Mouse (Mus musculus) kidney, embryonic 16.5 days (tissue): Measurements from ENCODE around the gene Abhd11. TPM values are rescaled to one million over a fixed set of nuclear protein-coding genes. Genes with fewer than 3 reads are reported as not detected.

ENCODE experiments used
- polyA plus RNA-seq: library from polyadenylated mRNA; unstranded; fragments of >200 nt; fragmentation: Nextera tagmentation; extraction: Ambion mirVana; gene quantifications from 2 replicates; pipeline ENCODE4 v1.2.1, GENCODE M21; 2015

The Abhd11 gene
- polyA plus RNA-seq, 1 experiment from 2014 or later = 81.1 TPM

Other genes starting within 250 kb of the Abhd11 start
- gene Tmem270, start 102.4 kb upstream of the Abhd11 start, polyA plus RNA-seq = not detected in 2 replicates
- 0.99 and 1.2 TPM in 2 replicates for gene Cldn13, start 93.6 kb upstream of the Abhd11 start, polyA plus RNA-seq
- gene Mettl27, start 76.8 kb upstream of the Abhd11 start, polyA plus RNA-seq = 29.6 and 30.7 TPM in 2 replicates
- 63.1 and 64.7 TPM in 2 replicates for gene Cldn4, start 62.2 kb upstream of the Abhd11 start, polyA plus RNA-seq
- gene Cldn3, start 22.9 kb upstream of the Abhd11 start, polyA plus RNA-seq = 67.7 and 69.2 TPM in 2 replicates
- gene Stx1a, start 14.3 kb downstream of the Abhd11 start, polyA plus RNA-seq = 13.4 and 13.5 TPM in 2 replicates
- gene Dnajc30, start 55.0 kb downstream of the Abhd11 start, polyA plus RNA-seq = 33.3 and 38.7 TPM in 2 replicates
- gene Bud23, start 55.8 kb downstream of the Abhd11 start, polyA plus RNA-seq = 134 and 139 TPM in 2 replicates
- gene Vps37d, start 69.1 kb downstream of the Abhd11 start, polyA plus RNA-seq = 7.6 and 8.6 TPM in 2 replicates
- gene Mlxipl, start 80.7 kb downstream of the Abhd11 start, polyA plus RNA-seq = 8.3 and 8.5 TPM in 2 replicates
- 26.3 and 27.0 TPM in 2 replicates for gene Tbl2, start 140.5 kb downstream of the Abhd11 start, polyA plus RNA-seq
- gene Bcl7b, start 159.1 kb downstream of the Abhd11 start, polyA plus RNA-seq = 57.6 and 58.2 TPM in 2 replicates
- gene Baz1b, start 178.1 kb downstream of the Abhd11 start, polyA plus RNA-seq = 33.4 and 35.1 TPM in 2 replicates
- 0.72 and 0.77 TPM in 2 replicates for gene Fzd9, start 242.1 kb downstream of the Abhd11 start, polyA plus RNA-seq